Mouse (Mus musculus): ENCODE measurements at regions not wholly inside any gene's neighbourhood (a gene's known extent, or its start where the extent isn't known, plus 50 kb on each side); places are given as distances from the start of the nearest gene placed in this dataset.

DNA sequence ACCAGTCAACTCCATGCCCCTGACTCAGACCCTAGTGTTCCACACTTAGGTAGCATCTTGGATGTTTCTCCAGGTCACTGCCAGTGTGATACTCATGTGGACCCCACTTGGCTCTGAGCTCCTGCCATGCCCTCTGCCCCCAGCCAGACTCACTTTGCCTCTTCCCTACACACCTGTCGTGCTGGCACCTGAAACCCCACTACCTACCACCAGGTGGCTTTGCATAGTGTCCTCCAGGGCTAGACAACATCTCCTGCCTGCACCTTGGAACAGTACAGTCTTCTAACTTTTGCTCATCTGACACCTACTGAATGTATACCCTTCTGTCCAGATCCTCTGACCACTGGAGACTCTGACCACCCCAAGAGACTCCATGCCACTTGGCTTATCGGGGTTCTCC, 80.6 kb downstream of the Fam53a start:
- Histone ChIP-seq H3K27me3 (peaks cover 31% of the 10 kb centered on the region), H3K36me3 (no peaks in the 10 kb centered on the region), H3K4me1 (replicated peaks) (no peaks in the 10 kb centered on the region), H3K9ac (replicated peaks) (no peak overlapping the region), H3K9me3 (no peaks in the 10 kb centered on the region), H3K4me3 (replicated peaks) (no peak overlapping the region), H3K4me2 (replicated peaks) (no peak overlapping the region), H3K27ac (no peak overlapping the region)
- ATAC-seq = no peak
- WGBS = 84% methylated on average over 2 of the region's 2 CpGs

- no peaks in the 10 kb centered on the region for H3K9me3 ChIP-seq
- H3K36me3 ChIP-seq = no peaks in the 10 kb centered on the region
- H3K4me2 ChIP-seq (replicated peaks) = no peak overlapping the region
- H3K9ac ChIP-seq (replicated peaks) = no peak overlapping the region
- ATAC-seq = peak; percentile 40
- peaks cover 35% of the 10 kb centered on the region for H3K4me1 ChIP-seq (replicated peaks)
- no peak overlapping the region for H3K4me3 ChIP-seq (replicated peaks)
- no peak overlapping the region for H3K27ac ChIP-seq
- WGBS = 20% methylated on average over 5 of the region's 5 CpGs
- H3K27me3 ChIP-seq = peaks cover 61% of the 10 kb centered on the region
These were observed 86.1 kb downstream of the Fam53a start for GRCm38 (mm10) chr5:33543372-33543771.

- Histone ChIP-seq H3K36me3 (no peaks in the 10 kb centered on the region), H3K9ac (replicated peaks) (no peak overlapping the region), H3K4me3 (replicated peaks) (no peak overlapping the region), H3K27ac (no peak overlapping the region), H3K4me2 (replicated peaks) (no peak overlapping the region), H3K9me3 (no peaks in the 10 kb centered on the region), H3K4me1 (replicated peaks) (peaks cover 35% of the 10 kb centered on the region), H3K27me3 (peaks cover 63% of the 10 kb centered on the region)
- 75% methylated on average over 3 of the region's 3 CpGs for WGBS
- ATAC-seq = no peak
These were observed 86.8 kb downstream of the Fam53a start for GRCm38 (mm10) chr5:33542643-33543042.

GRCm38 (mm10) chr5:33542000-33542554, 87.4 kb downstream of the Fam53a start:
- H3K9ac ChIP-seq (replicated peaks) = no peak overlapping the region
- peaks cover 35% of the 10 kb centered on the region for H3K4me1 ChIP-seq (replicated peaks)
- H3K27me3 ChIP-seq = peaks cover 66% of the 10 kb centered on the region
- peak; percentile 72 for ATAC-seq
- H3K4me3 ChIP-seq (replicated peaks) = no peak overlapping the region
- H3K4me2 ChIP-seq (replicated peaks) = no peak overlapping the region
- 47% methylated on average over 11 of the region's 11 CpGs for WGBS
- no peak overlapping the region for H3K27ac ChIP-seq
- no peaks in the 10 kb centered on the region for H3K36me3 ChIP-seq
- no peaks in the 10 kb centered on the region for H3K9me3 ChIP-seq

DNA sequence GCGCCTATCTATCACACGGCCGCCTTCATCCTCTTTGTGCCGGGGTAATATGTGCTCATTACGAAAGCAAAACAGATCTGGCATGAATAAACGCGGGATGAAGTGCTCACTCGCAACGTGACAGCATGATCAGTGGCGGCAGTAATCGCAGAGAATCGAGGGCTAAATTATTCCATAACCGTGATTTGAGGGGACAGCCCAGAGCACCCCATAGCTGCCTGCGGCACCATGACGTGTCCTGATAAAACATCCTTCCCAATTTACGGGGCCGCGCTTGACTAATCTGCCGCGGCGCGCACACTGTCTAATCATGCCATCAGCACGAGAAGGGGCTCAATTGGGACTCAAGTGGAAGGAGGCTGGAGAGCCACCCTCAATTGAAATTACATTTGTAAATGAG, 89.2 kb downstream of the Fam53a start:
- H3K9me3 ChIP-seq = no peaks in the 10 kb centered on the region
- 25% methylated on average over 23 of the region's 23 CpGs for WGBS
- H3K4me1 ChIP-seq (replicated peaks) = peaks cover 38% of the 10 kb centered on the region
- H3K4me2 ChIP-seq (replicated peaks) = peak overlapping the region; percentile 43
- ATAC-seq = peak; percentile 37
- H3K36me3 ChIP-seq = no peaks in the 10 kb centered on the region
- peaks cover 76% of the 10 kb centered on the region for H3K27me3 ChIP-seq
- H3K4me3 ChIP-seq (replicated peaks) = peak overlapping the region; percentile 4; the same call in 1 of the 2 replicates
- H3K9ac ChIP-seq (replicated peaks) = no peak overlapping the region
- H3K27ac ChIP-seq = no peak overlapping the region

GRCm38 (mm10) chr5:33537429-33537828, 92.0 kb downstream of the Fam53a start:
- no peak overlapping the region for H3K27ac ChIP-seq
- H3K4me3 ChIP-seq (replicated peaks) = no peak overlapping the region
- H3K9me3 ChIP-seq = no peaks in the 10 kb centered on the region
- H3K9ac ChIP-seq (replicated peaks) = no peak overlapping the region
- no peaks in the 10 kb centered on the region for H3K36me3 ChIP-seq
- 9% methylated on average over 8 of the region's 8 CpGs for WGBS
- peaks cover 42% of the 10 kb centered on the region for H3K4me1 ChIP-seq (replicated peaks)
- H3K4me2 ChIP-seq (replicated peaks) = no peak overlapping the region
- no peak for ATAC-seq
- H3K27me3 ChIP-seq = peaks cover 85% of the 10 kb centered on the region

DNA sequence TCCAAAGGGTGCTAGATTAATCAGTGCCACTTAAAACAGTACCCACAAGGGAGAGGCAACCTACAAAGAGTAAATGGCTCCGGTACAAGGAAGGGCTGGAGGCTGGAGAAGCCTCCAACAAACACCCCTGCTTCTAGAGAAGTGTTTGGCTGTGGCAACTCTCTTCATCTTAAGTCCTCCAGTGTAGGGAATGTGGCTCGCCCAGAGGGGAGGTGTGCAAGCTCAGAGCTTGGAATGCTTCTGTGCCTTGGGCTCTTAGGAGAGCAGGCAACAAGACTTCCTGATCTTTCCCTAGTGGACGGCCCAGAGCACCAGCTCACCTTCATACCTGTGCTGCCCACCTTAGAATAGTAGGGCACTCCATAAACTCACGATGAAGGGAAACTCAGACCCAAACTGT, 92.4 kb downstream of the Fam53a start:
- Histone ChIP-seq H3K4me3 (replicated peaks) (no peak overlapping the region), H3K27ac (no peak overlapping the region), H3K36me3 (no peaks in the 10 kb centered on the region), H3K4me1 (replicated peaks) (peaks cover 38% of the 10 kb centered on the region), H3K9ac (replicated peaks) (no peak overlapping the region), H3K4me2 (replicated peaks) (no peak overlapping the region), H3K9me3 (no peaks in the 10 kb centered on the region), H3K27me3 (peaks cover 89% of the 10 kb centered on the region)
- WGBS = 67% methylated on average over 4 of the region's 4 CpGs
- no peak for ATAC-seq

- peaks cover 35% of the 10 kb centered on the region for H3K4me1 ChIP-seq (replicated peaks)
- H3K36me3 ChIP-seq = no peaks in the 10 kb centered on the region
- H3K9me3 ChIP-seq = no peaks in the 10 kb centered on the region
- H3K9ac ChIP-seq (replicated peaks) = no peak overlapping the region
- 75% methylated on average over 4 of the region's 4 CpGs for WGBS
- no peak overlapping the region for H3K27ac ChIP-seq
- peaks cover 91% of the 10 kb centered on the region for H3K27me3 ChIP-seq
- no peak overlapping the region for H3K4me2 ChIP-seq (replicated peaks)
- no peak for ATAC-seq
- no peak overlapping the region for H3K4me3 ChIP-seq (replicated peaks)
These were observed 93.2 kb downstream of the Fam53a start for GRCm38 (mm10) chr5:33536261-33536660.

DNA sequence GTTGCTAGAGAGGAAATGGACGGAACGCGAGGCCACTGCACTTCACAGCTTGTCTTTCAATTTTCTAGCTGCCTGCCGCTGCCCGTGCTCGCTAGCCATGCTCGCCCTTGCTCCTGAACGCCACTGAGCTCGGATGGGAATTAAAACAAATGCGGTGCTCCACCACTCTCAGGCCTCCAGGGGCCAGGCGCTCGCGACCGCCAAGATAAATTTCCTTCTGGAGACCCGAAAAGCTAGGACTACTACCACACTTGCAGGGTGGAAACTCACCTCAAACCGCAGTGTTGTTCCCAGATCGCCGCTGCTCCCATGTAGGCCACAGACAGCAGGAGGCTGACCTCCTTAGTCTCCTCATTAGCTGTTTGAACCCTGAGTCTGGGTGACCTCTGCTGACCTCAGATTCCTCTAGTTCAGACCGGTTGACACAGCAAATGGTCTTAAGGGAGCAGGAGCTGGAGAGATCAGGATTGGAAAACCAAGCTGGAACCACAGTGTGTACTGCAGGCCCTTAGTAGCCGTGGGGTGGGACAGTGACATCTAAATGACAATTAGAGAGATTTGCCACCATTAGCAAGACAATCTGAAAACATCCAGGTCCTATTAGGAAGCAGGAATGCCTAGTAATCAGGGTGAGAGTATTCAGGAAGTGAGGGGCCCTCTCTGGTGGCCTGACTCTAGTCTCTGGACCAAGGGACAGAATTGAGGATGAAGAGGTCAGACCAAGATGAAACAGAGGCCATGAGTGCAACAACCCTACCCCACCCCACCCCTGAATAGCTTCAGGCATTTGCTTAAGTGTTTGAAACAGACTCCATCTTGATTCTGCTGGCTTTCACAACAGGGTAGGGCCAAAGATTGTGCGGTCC, 94.1 kb downstream of the Fam53a start:
- H3K27ac ChIP-seq = no peak overlapping the region
- H3K36me3 ChIP-seq = no peaks in the 10 kb centered on the region
- H3K9me3 ChIP-seq = no peaks in the 10 kb centered on the region
- H3K4me3 ChIP-seq (replicated peaks) = peak overlapping the region; percentile 7; the same call in 1 of the 2 replicates
- WGBS = 9% methylated on average over 21 of the region's 21 CpGs
- H3K27me3 ChIP-seq = peaks cover 83% of the 10 kb centered on the region
- ATAC-seq = peak; percentile 31; the same call in 1 of the 2 replicates
- peaks cover 27% of the 10 kb centered on the region for H3K4me1 ChIP-seq (replicated peaks)
- H3K4me2 ChIP-seq (replicated peaks) = peak overlapping the region; percentile 41
- 0 out of 2 replicates have a peak overlapping the region, but pooled peaks have one; percentile 14 for H3K9ac ChIP-seq (replicated peaks)

DNA sequence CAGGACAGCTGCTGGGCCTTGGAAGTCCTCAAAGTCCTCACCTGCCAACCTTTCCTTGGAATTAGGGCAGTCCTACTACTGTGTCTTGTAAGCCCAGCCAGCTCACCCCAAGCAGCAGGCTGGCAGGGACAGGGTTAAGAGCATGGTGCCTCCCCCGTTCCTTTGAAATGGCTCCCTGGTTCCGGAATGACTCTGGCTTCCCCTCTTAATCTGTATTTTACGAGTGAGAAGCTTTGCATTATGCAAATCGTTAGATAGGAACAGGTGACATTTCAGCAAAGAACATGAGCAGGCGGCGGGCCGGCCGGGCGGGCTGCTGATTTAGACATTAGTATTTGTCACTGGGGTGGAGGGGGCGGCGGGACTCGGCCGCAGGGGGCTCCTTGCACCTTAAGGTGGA, 95.1 kb downstream of the Fam53a start:
- no peaks in the 10 kb centered on the region for H3K36me3 ChIP-seq
- H3K9ac ChIP-seq (replicated peaks) = peak overlapping the region; percentile 14; the same call in 1 of the 2 replicates
- H3K4me2 ChIP-seq (replicated peaks) = peak overlapping the region; percentile 41
- peaks cover 81% of the 10 kb centered on the region for H3K27me3 ChIP-seq
- H3K9me3 ChIP-seq = no peaks in the 10 kb centered on the region
- H3K4me3 ChIP-seq (replicated peaks) = peak overlapping the region; percentile 7
- no peak overlapping the region for H3K27ac ChIP-seq
- WGBS = 1% methylated on average over 13 of the region's 13 CpGs
- 0 out of 2 replicates have a peak, but pooled peaks have one; percentile 24 for ATAC-seq
- peaks cover 22% of the 10 kb centered on the region for H3K4me1 ChIP-seq (replicated peaks)

GRCm38 (mm10) chr5:33533185-33533584, 96.2 kb downstream of the Fam53a start:
- H3K36me3 ChIP-seq = no peaks in the 10 kb centered on the region
- no peak for ATAC-seq
- no peaks in the 10 kb centered on the region for H3K9me3 ChIP-seq
- H3K27ac ChIP-seq = no peak overlapping the region
- no peak overlapping the region for H3K4me3 ChIP-seq (replicated peaks)
- peaks cover 27% of the 10 kb centered on the region for H3K4me1 ChIP-seq (replicated peaks)
- no peak overlapping the region for H3K4me2 ChIP-seq (replicated peaks)
- H3K27me3 ChIP-seq = peaks cover 71% of the 10 kb centered on the region
- 88% methylated on average over 4 of the region's 4 CpGs for WGBS
- no peak overlapping the region for H3K9ac ChIP-seq (replicated peaks)

- no peak overlapping the region for H3K4me3 ChIP-seq (replicated peaks)
- no peak overlapping the region for H3K9ac ChIP-seq (replicated peaks)
- peaks cover 57% of the 10 kb centered on the region for H3K27me3 ChIP-seq
- H3K27ac ChIP-seq = no peak overlapping the region
- H3K4me1 ChIP-seq (replicated peaks) = peaks cover 30% of the 10 kb centered on the region
- H3K36me3 ChIP-seq = no peaks in the 10 kb centered on the region
- H3K4me2 ChIP-seq (replicated peaks) = no peak overlapping the region
- H3K9me3 ChIP-seq = no peaks in the 10 kb centered on the region
- 96% methylated on average over 1 of the region's 1 CpGs for WGBS
- ATAC-seq = no peak
These were observed 97.5 kb upstream of the Nkx1-1 start for GRCm38 (mm10) chr5:33531263-33531662.

All from midbrain, embryonic 13.5 days (tissue).